Mouse (Mus musculus): ENCODE measurements around the gene Tmeff1. TPM values are rescaled to one million over a fixed set of nuclear protein-coding genes. Genes with fewer than 3 reads are reported as not detected.
A peak's percentile ranks its signal among the peaks of the same experiment; 100 is the strongest.

The Tmeff1 gene
- total RNA-seq, 1 experiment from 2014 or later: 23.0 TPM

- no peak for DNase-seq
Observed at GRCm38 (mm10) chr4:48564962-48565361, 20.0 kb upstream of the Tmeff1 start.

- DNase-seq: no peak
Observed at GRCm38 (mm10) chr4:48576361-48576760, 8.6 kb upstream of the Tmeff1 start.

- DNase-seq: no peak
Observed at GRCm38 (mm10) chr4:48577831-48578230, 7.1 kb upstream of the Tmeff1 start.

GRCm38 (mm10) chr4:48578399-48578798, 6.6 kb upstream of the Tmeff1 start:
- DNase-seq: peak; percentile 51

GRCm38 (mm10) chr4:48579475-48580110, 5.4 kb upstream of the Tmeff1 start:
- peak; percentile 51 for DNase-seq

GRCm38 (mm10) chr4:48581201-48581600, 3.8 kb upstream of the Tmeff1 start:
- DNase-seq: no peak

- no peak for DNase-seq
Observed at GRCm38 (mm10) chr4:48581993-48582392, 3.0 kb upstream of the Tmeff1 start.

- no peak for DNase-seq
Observed at GRCm38 (mm10) chr4:48582941-48583340, 2.0 kb upstream of the Tmeff1 start.

GRCm38 (mm10) chr4:48585241-48586098, 496 bp downstream of the Tmeff1 start:
- DNase-seq: peak; percentile 69

GRCm38 (mm10) chr4:48586099-48586821, 1.3 kb downstream of the Tmeff1 start:
- peak; percentile 42 for DNase-seq

GRCm38 (mm10) chr4:48587526-48587925, 2.6 kb downstream of the Tmeff1 start:
- DNase-seq: no peak

GRCm38 (mm10) chr4:48588576-48588975, 3.6 kb downstream of the Tmeff1 start:
- DNase-seq: no peak

- DNase-seq: no peak
Observed at GRCm38 (mm10) chr4:48590862-48591261, 5.9 kb downstream of the Tmeff1 start.

GRCm38 (mm10) chr4:48591390-48591789, 6.4 kb downstream of the Tmeff1 start:
- DNase-seq: no peak

GRCm38 (mm10) chr4:48592328-48592727, 7.4 kb downstream of the Tmeff1 start:
- no peak for DNase-seq

GRCm38 (mm10) chr4:48592844-48593243, 7.9 kb downstream of the Tmeff1 start:
- no peak for DNase-seq

- DNase-seq: no peak
Observed at GRCm38 (mm10) chr4:48596111-48596510, 11.1 kb downstream of the Tmeff1 start.

GRCm38 (mm10) chr4:48605650-48606049, 20.7 kb downstream of the Tmeff1 start:
- no peak for DNase-seq

GRCm38 (mm10) chr4:48609485-48609884, 24.5 kb downstream of the Tmeff1 start:
- DNase-seq: no peak

GRCm38 (mm10) chr4:48610251-48610650, 25.3 kb downstream of the Tmeff1 start:
- DNase-seq: no peak

- DNase-seq: no peak
Observed at GRCm38 (mm10) chr4:48615483-48615882, 30.5 kb downstream of the Tmeff1 start.

GRCm38 (mm10) chr4:48617201-48617600, 32.2 kb downstream of the Tmeff1 start:
- DNase-seq: no peak

GRCm38 (mm10) chr4:48620121-48620520, 35.1 kb downstream of the Tmeff1 start:
- DNase-seq: no peak

All from adrenal gland, postnatal 14 days (tissue).